Mouse (Mus musculus) lung, adult 2 months (tissue): ENCODE data around the gene Mpo.

Source experiments
- CTCF ChIP-seq: fragments of 200-500 bp; IDR thresholded peaks from 2 replicates; pipeline ENCODE4 v1.5.1; 2011; ENCODE audit warnings: mild to moderate bottlenecking, low read length, control low read depth; ENCODE audit not compliant: insufficient read depth
- POLR2A ChIP-seq: fragments of 200-500 bp; IDR thresholded peaks from 2 replicates; pipeline ENCODE4 v1.6.1; 2011; ENCODE audit warnings: low read depth, mild to moderate bottlenecking, control low read depth, low read length, borderline replicate concordance; ENCODE audit errors: extremely low read depth

GRCm38 (mm10) chr11:87750521-87750920 is 42.9 kb upstream of the Mpo start:
- TF ChIP-seq CTCF (no peak), POLR2A (no peak)
